Mouse (Mus musculus) embryonic facial prominence, embryonic 15.5 days (tissue): ENCODE results near the gene Ceacam19. TPM values are rescaled to one million over a fixed set of nuclear protein-coding genes. Genes with fewer than 3 reads are reported as not detected.

ENCODE experiments used
- ATAC-seq: fragments of 200-750 bp; cut with Nextera tagmentation; 2 replicates; pipeline ENCODE4 v1.8.0; 2017; ENCODE audit warnings: low read depth, moderate TSS enrichment; ENCODE audit not compliant: insufficient number of reproducible peaks, low FRiP score, low TSS enrichment
- H3K27ac ChIP-seq: fragments of 300-500 bp; sonication (generic); replicated peaks from 2 replicates; pipeline ENCODE4 v1.5.1; 2015; ENCODE audit warnings: mild to moderate bottlenecking, inconsistent platforms
- H3K27me3 ChIP-seq: fragments of 300-500 bp; sonication (generic); 2 replicates; pipeline ENCODE4 v1.6.1; 2015; ENCODE audit warnings: inconsistent platforms
- H3K36me3 ChIP-seq: fragments of 300-500 bp; sonication (generic); 2 replicates; pipeline ENCODE4 v1.6.1; 2015; ENCODE audit warnings: mild to moderate bottlenecking, inconsistent platforms
- H3K4me1 ChIP-seq: fragments of 300-500 bp; sonication (generic); 2 replicates; pipeline ENCODE4 v1.6.1; 2015; ENCODE audit warnings: inconsistent platforms
- H3K4me2 ChIP-seq: fragments of 300-500 bp; sonication (generic); replicated peaks from 2 replicates; pipeline ENCODE4 v1.6.1; 2015; ENCODE audit warnings: mild to moderate bottlenecking, inconsistent platforms
- H3K4me3 ChIP-seq: fragments of 300-500 bp; sonication (generic); replicated peaks from 2 replicates; pipeline ENCODE4 v1.5.1; 2015; ENCODE audit warnings: mild to moderate bottlenecking, inconsistent platforms
- H3K9ac ChIP-seq: fragments of 300-500 bp; sonication (generic); 2 replicates; pipeline ENCODE4 v1.6.1; 2015; ENCODE audit warnings: inconsistent platforms
- H3K9me3 ChIP-seq: fragments of 300-500 bp; sonication (generic); replicated peaks from 2 replicates; pipeline ENCODE4 v1.6.1; 2016; ENCODE audit warnings: inconsistent platforms
- WGBS: fragments of 180-500 bp; shearing (Covaris S2); methylation state at CpG from one replicate; pipeline ENCODE4 v1.1.7; 2015; 5-methylcytosine and 5-hydroxymethylcytosine counted together
- polyA plus RNA-seq: library from polyadenylated mRNA; unstranded; fragments of >200 nt; fragmentation: Nextera tagmentation; extraction: Ambion mirVana; gene quantifications from 2 replicates; pipeline ENCODE4 v1.2.1, GENCODE M21; 2015

Ceacam19 gene
- polyA plus RNA-seq, 1 experiment from 2014 or later, result 5.5 TPM

GRCm38 (mm10) chr7:19856283-19856682 is 31.5 kb downstream of the Ceacam19 start:
- Histone ChIP-seq H3K36me3 (no peaks in the 10 kb centered on the region), H3K4me2 (no peak overlapping the region), H3K4me1 (peaks cover 7% of the 10 kb centered on the region; the same call in 1 of the 2 replicates), H3K9ac (no peak overlapping the region), H3K27ac (no peak overlapping the region), H3K4me3 (no peak overlapping the region), H3K9me3 (no peaks in the 10 kb centered on the region), H3K27me3 (peaks cover 25% of the 10 kb centered on the region)
- ATAC-seq, result no peak
- 78% methylated on average over 6 of the region's 6 CpGs for WGBS

DNA sequence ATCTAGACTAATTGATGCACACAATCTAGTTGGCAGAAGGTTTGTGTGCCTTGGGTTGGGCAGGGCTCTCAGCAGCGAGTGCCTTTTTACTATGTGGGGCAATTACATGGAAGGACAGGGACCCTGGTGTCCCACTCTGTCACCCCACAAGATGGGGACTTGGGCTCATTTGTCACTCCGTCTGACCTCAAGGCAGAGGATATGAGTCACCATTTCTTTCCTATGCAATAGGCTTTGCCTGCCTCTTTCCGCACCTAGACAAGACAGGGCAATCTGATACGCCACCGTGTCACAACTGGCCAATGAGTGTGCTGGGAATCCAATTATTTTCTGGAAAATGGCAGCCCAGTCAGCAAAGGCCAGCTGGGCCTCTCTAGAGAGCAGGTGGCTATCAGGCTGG is 32.1 kb downstream of the Ceacam19 start:
- peaks cover 25% of the 10 kb centered on the region for H3K27me3 ChIP-seq
- no peak overlapping the region for H3K27ac ChIP-seq
- no peak overlapping the region for H3K4me3 ChIP-seq
- no peak overlapping the region for H3K9ac ChIP-seq
- no peak overlapping the region for H3K4me2 ChIP-seq
- ATAC-seq, result no peak
- no peaks in the 10 kb centered on the region for H3K36me3 ChIP-seq
- whole genome bisulfite sequencing, result 80% methylated on average over 5 of the region's 5 CpGs
- H3K9me3 ChIP-seq, result no peaks in the 10 kb centered on the region
- H3K4me1 ChIP-seq, result peaks cover 7% of the 10 kb centered on the region; the same call in 1 of the 2 replicates

GRCm38 (mm10) chr7:19853526-19853925 is 34.2 kb downstream of the Ceacam19 start:
- no peak overlapping the region for H3K9ac ChIP-seq
- no peaks in the 10 kb centered on the region for H3K9me3 ChIP-seq
- 87% methylated on average over 20 of the region's 20 CpGs for WGBS
- H3K4me2 ChIP-seq, result no peak overlapping the region
- no peaks in the 10 kb centered on the region for H3K36me3 ChIP-seq
- no peak for ATAC-seq
- H3K27ac ChIP-seq, result no peak overlapping the region
- H3K4me1 ChIP-seq, result peaks cover 11% of the 10 kb centered on the region; the same call in 1 of the 2 replicates
- no peak overlapping the region for H3K4me3 ChIP-seq
- peaks cover 25% of the 10 kb centered on the region for H3K27me3 ChIP-seq

GRCm38 (mm10) chr7:19851858-19852570 is 35.8 kb downstream of the Ceacam19 start, which contains the start of gene Gm19345:
Gene Gm19345 (plus strand): TSS chr7:19852003.
- 0 out of 2 replicates have a peak within 1 kb of the TSS, but pooled peaks have one; percentile 12 for H3K9ac ChIP-seq
- H3K9me3 ChIP-seq, result no peaks in the 10 kb centered on the region
- no peak within 1 kb of the TSS for H3K27ac ChIP-seq
- H3K4me1 ChIP-seq, result peaks cover 18% of the 10 kb centered on the region
- WGBS, result 3% methylated on average over 33 of the region's 33 CpGs
- H3K4me2 ChIP-seq, result peak within 1 kb of the TSS; percentile 54
- 0 out of 2 replicates have a peak, but pooled peaks have one; percentile 57 for ATAC-seq
- H3K27me3 ChIP-seq, result peaks cover 25% of the 10 kb centered on the region
- H3K36me3 ChIP-seq, result no peaks in the 10 kb centered on the region
- peak within 1 kb of the TSS; percentile 35 for H3K4me3 ChIP-seq

DNA sequence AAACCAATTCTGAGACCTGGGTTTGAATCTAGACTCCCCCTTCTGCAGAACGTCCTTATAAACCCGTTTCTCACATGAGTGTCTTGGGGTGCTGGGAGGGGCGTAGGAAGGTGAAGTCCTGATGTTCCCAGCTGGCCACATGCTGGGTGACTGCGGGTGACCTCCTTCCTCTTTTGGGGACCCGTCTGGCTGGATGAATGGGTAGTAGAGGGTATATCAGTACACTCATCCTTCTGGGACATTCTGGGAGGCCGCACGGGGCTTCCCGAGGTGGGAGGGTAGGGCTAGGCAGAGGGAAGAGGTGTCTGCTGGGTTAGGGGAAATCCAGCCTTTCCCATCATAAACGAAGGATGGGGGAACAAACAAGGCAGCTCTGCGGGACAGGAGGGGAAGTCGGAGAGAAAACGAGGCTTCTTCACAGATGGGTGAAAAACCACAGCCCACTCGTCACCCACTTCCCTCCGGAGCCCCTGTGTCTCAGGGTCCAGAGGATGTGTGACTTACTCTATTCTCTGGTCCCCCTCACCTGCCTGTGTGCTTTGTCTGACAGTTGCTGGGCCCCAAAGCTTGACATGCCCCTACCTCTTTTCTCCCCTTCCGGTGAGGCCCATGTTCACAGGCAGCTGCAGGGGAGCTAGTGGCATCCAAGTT is 43.1 kb downstream of the Ceacam19 start:
- 62% methylated on average over 15 of the region's 15 CpGs for WGBS
- no peak overlapping the region for H3K4me2 ChIP-seq
- no peaks in the 10 kb centered on the region for H3K9me3 ChIP-seq
- no peaks in the 10 kb centered on the region for H3K36me3 ChIP-seq
- no peak overlapping the region for H3K27ac ChIP-seq
- peaks cover 21% of the 10 kb centered on the region for H3K27me3 ChIP-seq
- no peak overlapping the region for H3K4me3 ChIP-seq
- H3K4me1 ChIP-seq, result peaks cover 11% of the 10 kb centered on the region
- ATAC-seq, result no peak
- H3K9ac ChIP-seq, result no peak overlapping the region

DNA sequence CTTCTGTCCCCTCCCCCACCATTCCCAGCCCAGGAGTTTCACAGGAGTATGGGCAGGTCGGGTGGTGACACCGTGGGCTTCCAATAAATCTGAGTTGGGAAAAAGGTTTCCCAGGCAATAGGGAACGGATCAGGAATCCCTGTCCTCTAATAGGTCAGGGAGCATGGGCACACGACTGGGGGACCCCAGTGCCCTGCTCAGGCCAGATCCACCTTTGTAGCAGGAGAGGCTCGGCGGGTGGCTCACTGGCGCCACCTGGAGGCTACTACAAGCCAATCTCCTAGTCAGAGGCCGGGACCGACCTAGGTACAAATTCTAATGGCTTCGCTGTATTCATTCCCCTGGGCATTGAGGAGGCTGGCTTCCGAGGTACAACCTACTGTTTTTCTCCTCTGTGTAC is 44.2 kb downstream of the Ceacam19 start:
- peaks cover 21% of the 10 kb centered on the region for H3K27me3 ChIP-seq
- H3K4me2 ChIP-seq, result no peak overlapping the region
- no peak overlapping the region for H3K4me3 ChIP-seq
- H3K9ac ChIP-seq, result no peak overlapping the region
- H3K36me3 ChIP-seq, result no peaks in the 10 kb centered on the region
- WGBS, result 3% methylated on average over 11 of the region's 11 CpGs
- no peak; the same call in 1 of the 2 replicates for ATAC-seq
- no peak overlapping the region for H3K27ac ChIP-seq
- H3K9me3 ChIP-seq, result no peaks in the 10 kb centered on the region
- H3K4me1 ChIP-seq, result peaks cover 8% of the 10 kb centered on the region

DNA sequence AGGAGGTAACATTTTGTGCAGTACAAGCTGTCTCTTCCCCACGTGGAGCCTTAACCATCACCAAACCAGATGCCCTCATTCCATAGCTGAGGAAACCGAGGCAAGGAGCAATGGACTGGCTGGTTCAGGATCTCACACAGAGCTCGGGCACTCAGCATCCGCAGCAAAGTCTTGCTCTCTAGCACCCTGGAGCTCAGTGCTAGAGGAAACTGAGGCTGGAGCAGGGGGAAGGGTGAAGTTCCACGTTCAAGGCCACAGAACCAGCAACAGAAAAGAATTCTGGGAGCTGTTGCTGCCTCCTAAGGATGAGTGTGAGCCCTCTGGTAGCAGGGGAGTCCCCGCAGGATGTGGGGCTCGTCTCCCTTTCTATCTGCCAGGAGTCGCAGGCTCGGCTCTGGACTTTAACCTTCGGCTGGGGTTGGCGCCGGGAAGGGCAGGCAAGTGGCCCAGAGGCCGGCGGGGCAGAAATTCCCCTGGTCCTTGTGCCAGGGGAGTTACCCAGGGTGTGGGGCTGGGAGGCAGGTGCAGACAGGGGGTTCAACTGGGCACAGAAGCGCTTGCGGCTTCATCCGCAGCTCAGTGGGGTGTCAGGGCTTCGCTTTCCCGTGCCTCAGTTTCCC is 44.8 kb downstream of the Ceacam19 start:
- Histone ChIP-seq H3K9ac (no peak overlapping the region), H3K4me1 (peaks cover 7% of the 10 kb centered on the region), H3K4me3 (no peak overlapping the region), H3K9me3 (no peaks in the 10 kb centered on the region), H3K36me3 (no peaks in the 10 kb centered on the region), H3K4me2 (no peak overlapping the region), H3K27me3 (peaks cover 21% of the 10 kb centered on the region), H3K27ac (no peak overlapping the region)
- no peak for ATAC-seq
- 27% methylated on average over 19 of the region's 19 CpGs for WGBS

GRCm38 (mm10) chr7:19841686-19842413 is 45.9 kb downstream of the Ceacam19 start:
- H3K4me2 ChIP-seq, result no peak overlapping the region
- no peak overlapping the region for H3K9ac ChIP-seq
- no peaks in the 10 kb centered on the region for H3K9me3 ChIP-seq
- no peak overlapping the region for H3K27ac ChIP-seq
- no peak overlapping the region for H3K4me3 ChIP-seq
- H3K4me1 ChIP-seq, result no peaks in the 10 kb centered on the region
- no peaks in the 10 kb centered on the region for H3K36me3 ChIP-seq
- ATAC-seq, result no peak
- 78% methylated on average over 21 of the region's 21 CpGs for WGBS
- H3K27me3 ChIP-seq, result peaks cover 21% of the 10 kb centered on the region

DNA sequence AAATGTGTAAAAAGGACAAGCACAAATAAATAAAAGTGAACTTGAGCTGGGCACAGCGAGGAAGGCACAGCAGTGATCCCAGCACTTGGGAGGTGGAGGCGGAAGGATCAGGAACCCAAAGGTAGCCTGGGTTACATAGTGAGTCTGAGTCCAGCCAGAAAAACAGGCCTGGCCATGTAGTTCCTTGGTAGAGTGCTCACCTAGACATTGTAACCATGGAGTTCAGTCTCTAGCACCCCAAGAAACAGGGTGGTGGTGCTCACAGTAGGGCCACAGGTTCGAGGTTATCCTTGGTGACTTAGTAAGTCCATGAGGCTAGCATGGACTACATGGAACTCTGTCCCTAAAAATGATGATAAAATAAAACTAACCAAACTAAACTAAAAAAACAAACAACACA is 46.8 kb downstream of the Ceacam19 start:
- Histone ChIP-seq H3K9me3 (no peaks in the 10 kb centered on the region), H3K9ac (no peak overlapping the region), H3K4me1 (no peaks in the 10 kb centered on the region), H3K4me3 (no peak overlapping the region), H3K27me3 (peaks cover 21% of the 10 kb centered on the region), H3K36me3 (no peaks in the 10 kb centered on the region), H3K27ac (no peak overlapping the region), H3K4me2 (no peak overlapping the region)
- 80% methylated on average over 3 of the region's 3 CpGs for WGBS
- no peak for ATAC-seq

- no peaks in the 10 kb centered on the region for H3K36me3 ChIP-seq
- H3K9me3 ChIP-seq, result no peaks in the 10 kb centered on the region
- no peak overlapping the region for H3K4me2 ChIP-seq
- ATAC-seq, result no peak
- H3K27ac ChIP-seq, result no peak overlapping the region
- H3K4me1 ChIP-seq, result no peaks in the 10 kb centered on the region
- peaks cover 21% of the 10 kb centered on the region for H3K27me3 ChIP-seq
- H3K9ac ChIP-seq, result no peak overlapping the region
- no peak overlapping the region for H3K4me3 ChIP-seq
- 70% methylated on average over 4 of the region's 4 CpGs for WGBS
Measured at GRCm38 (mm10) chr7:19840371-19840770, 47.4 kb downstream of the Ceacam19 start.

GRCm38 (mm10) chr7:19836843-19837242 is 50.9 kb downstream of the Ceacam19 start:
- Histone ChIP-seq H3K36me3 (no peaks in the 10 kb centered on the region), H3K4me3 (no peak overlapping the region), H3K9me3 (no peaks in the 10 kb centered on the region), H3K4me1 (0 out of 2 replicates have a peak, but pooled peaks cover 4% of the 10 kb centered on the region), H3K9ac (no peak overlapping the region), H3K27ac (no peak overlapping the region), H3K27me3 (no peaks in the 10 kb centered on the region), H3K4me2 (no peak overlapping the region)
- WGBS, result 57% methylated on average over 3 of the region's 3 CpGs
- ATAC-seq, result no peak
